Mouse (Mus musculus): ENCODE results near the gene Olfr508.

DNA sequence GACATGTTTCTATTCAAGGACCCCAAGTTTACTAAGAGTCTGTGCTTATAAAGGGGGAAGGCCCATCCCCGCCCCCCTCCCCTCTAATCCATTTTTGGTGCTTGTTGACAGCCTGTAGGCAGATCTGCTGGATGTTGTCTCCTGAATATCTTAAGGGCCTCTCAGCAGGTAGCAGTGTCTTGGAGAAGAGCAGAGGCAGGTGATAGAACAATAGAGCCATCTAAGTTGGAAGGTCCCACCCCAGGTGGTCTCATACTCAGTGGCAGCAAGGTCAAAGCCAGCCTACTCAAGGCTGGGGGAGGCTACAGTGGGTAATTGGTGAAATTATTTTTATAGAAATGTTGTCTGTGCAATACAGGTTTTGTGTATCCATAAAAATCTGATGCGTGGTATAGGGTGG, 15.7 kb upstream of the Olfr508 start:
- TF ChIP-seq CTCF (IDR thresholded peaks at IDR 0.05; ENCODE audit: low read depth) (no peak), EP300 (optimal IDR thresholded peaks at IDR 0.05) (no peak)

All from stomach, postnatal 0 days (tissue).